Mouse (Mus musculus) ZHBTc4 (cell line): ENCODE measurements at regions not wholly inside any gene's neighbourhood (a gene's known extent, or its start where the extent isn't known, plus 50 kb on each side); places are given as distances from the start of the nearest gene placed in this dataset.
A peak's percentile ranks its signal among the peaks of the same experiment; 100 is the strongest.

Experiments
- DNase-seq: peaks from one replicate; pipeline ENCODE4 v3.0.0-alpha.2; 2011; ENCODE audit warnings: low read depth, low spot score

GRCm38 (mm10) chr2:174884232-174885225 lies 124.1 kb downstream of the Edn3 start:
- no peak for DNase-seq

- DNase-seq: no peak
These were observed 117.4 kb upstream of the Gm14444 start for GRCm38 (mm10) chr2:174892658-174893057.

DNA sequence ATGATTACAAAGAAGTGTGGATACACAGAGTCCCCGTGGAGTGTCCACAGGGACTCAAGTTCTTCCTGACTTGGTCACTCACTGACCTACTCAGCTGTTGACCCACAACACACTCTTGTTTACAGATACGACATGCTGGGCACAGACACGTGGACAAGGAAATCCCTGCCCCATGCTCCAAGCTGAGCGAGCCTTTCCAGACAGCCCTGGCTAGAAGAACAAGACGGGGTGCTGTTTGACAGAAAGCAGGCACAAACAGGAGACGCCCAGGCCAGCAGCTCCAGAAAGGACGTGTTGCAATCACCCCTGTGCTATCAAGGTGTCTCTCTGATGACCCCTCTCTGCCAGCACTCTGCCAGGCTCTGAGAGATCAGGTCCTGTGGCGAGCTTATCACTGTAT lies 112.6 kb upstream of the Gm14444 start:
- no peak for DNase-seq

- no peak for DNase-seq
These were observed 109.9 kb upstream of the Gm14444 start for GRCm38 (mm10) chr2:174899940-174900670.

DNA sequence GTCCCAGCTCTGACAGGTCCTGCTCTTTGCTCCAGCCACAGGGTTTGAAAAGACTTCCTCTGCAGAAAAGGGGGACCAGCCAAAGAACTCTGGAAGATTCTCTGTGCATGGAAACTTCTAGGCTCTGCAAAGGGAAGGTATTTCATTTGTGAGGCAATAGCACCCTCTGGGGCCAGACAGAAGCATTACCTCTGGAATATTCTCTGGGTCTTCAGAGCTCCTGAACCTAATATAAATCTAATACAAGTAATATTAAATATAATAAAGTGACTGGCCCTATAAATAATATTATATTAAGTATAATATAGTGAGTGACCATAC lies 109.4 kb upstream of the Gm14444 start:
- peak; percentile 39 for DNase-seq

GRCm38 (mm10) chr2:174901801-174902200 lies 108.2 kb upstream of the Gm14444 start:
- DNase-seq: no peak

- no peak for DNase-seq
These were observed 106.4 kb upstream of the Gm14444 start for GRCm38 (mm10) chr2:174903627-174904026.

DNA sequence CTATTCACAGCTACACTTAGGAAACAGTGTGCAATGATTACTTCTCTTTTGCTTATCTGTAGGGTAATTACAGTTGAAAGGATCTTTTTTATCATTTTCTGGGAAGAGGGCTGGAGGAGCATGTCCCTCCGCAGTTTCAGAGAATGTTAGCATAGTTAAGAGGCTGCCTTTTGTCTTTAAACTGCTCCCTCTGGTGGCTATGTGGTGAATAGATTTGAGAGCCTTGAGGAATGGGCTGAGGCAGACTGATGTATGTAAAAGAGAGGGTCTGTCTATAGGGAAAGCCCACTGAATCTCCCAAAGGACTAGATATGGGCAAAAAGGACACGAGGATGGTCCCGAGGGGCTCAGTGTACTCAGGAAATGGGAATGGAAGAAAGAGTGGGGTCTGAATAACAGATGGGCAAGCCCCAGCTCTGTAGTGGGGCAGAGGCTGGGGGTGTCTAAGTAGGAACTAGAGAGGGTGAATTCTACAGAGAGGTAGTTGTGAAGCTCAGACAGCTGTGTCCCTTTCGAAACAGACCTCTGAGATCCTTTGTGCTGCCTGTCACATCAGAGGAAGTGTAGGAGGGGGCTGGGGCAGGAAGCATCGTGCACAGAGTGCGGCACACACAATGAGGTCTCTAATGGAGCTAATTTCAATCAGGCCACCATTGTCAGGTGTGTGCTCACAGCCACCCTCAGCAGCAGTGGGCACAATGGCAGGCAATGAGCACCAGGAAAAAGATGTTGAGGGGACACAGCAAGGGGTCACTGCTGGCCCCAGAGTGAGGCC lies 104.0 kb upstream of the Gm14444 start:
- peak; percentile 76 for DNase-seq

- DNase-seq: peak; percentile 95
These were observed 92.7 kb upstream of the Gm14444 start for GRCm38 (mm10) chr2:174917146-174917905.

- no peak for DNase-seq
These were observed 92.1 kb upstream of the Gm14444 start for GRCm38 (mm10) chr2:174917975-174918374.

GRCm38 (mm10) chr2:174922208-174922607 lies 87.8 kb upstream of the Gm14444 start:
- DNase-seq: no peak

GRCm38 (mm10) chr2:174929718-174930117 lies 80.3 kb upstream of the Gm14444 start:
- peak; percentile 53 for DNase-seq

- peak; percentile 91 for DNase-seq
These were observed 77.7 kb upstream of the Gm14444 start for GRCm38 (mm10) chr2:174932137-174933012.

DNA sequence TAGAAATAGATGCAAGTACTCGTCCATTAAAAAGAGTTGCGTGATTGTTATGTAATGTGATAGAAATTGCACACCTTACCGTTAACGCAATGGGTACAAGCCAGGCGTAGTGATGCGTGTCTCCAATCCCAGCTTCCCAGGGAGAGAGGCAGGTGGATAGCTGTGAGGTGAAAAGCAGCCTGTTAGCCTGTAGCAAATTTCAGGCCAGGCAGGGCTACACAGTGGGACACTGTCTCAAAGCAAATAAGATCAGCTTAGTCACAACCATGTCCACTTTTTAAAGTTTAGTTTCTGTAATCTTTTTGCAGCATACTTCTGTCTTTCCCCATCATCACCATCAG lies 77.1 kb upstream of the Gm14444 start:
- no peak for DNase-seq

GRCm38 (mm10) chr2:174936665-174937064 lies 73.4 kb upstream of the Gm14444 start:
- peak; percentile 77 for DNase-seq

- no peak for DNase-seq
These were observed 72.1 kb upstream of the Gm14444 start for GRCm38 (mm10) chr2:174937930-174938329.

DNA sequence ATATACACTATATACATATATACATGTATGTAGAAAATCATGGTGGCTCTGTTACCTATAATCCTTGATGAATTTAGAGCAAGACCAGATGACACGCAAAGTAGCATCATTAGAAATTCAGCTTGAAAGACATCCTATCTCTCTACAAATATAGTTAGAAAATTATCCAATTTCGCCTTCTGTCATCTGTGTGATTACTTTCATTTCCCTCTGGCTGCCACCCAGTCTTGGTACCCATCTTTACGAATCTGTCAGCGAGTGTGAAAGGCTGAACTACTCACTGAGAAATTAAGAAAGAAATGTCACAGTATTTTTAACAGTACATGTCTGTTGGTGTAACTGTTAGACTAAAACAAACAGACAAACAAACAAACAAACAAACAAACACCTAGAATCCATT lies 67.8 kb upstream of the Gm14444 start:
- no peak for DNase-seq

DNA sequence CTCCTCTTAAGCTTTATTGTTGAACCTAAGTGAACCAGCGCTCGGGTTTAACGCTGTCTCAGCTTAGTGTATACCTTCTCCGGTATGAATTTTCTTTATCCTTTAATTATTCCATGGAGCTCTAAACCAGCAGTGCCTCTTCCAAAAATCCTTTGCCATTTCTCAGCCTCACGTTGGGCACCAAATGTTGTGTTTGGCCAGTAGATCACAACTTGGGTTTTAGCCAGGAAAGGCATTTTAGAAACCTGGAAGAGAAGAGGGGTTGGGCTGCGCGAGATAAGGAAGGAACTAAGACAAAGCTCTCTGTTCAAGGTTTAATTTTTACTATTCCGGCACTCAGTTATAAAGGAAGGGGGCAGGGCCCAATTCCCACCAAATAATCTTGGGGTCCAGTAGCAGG lies 61.9 kb upstream of the Gm14444 start:
- DNase-seq: no peak
